Mouse (Mus musculus): ENCODE data around the gene Prr29. TPM values are rescaled to one million over a fixed set of nuclear protein-coding genes. Genes with fewer than 3 reads are reported as not detected.

Prr29 gene
- total and polyA plus RNA-seq, 3 experiments: 0.61 TPM; not detected in 2

DNA sequence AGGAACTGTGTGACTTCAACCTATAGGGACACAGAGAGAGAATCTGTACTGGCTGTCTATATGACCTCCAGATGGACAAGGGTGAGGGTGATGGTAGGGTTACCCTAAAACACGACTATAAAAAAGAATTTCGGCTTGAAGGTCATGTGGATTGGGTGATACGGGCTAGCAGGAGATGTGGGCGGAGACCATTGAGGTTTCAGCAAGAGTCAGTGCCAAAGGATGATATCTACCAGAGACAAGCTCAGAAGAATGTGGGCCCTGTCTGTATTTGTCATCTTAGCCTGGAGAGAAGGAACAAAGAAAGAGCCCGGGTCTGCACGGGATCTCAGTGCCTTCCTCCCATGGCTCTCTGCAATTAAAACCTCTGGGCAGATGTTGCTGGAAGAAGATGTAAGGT lies 15.5 kb upstream of the Prr29 start:
- Histone ChIP-seq H3K4me1 (ENCODE audit: control insufficient read depth in 1 of 2, insufficient read depth in 2 of 2, low read length in 2 of 2) (peaks cover 0 to 10% of the 10 kb centered on the region in 2 experiments; a peak in 3 of 4 replicates), H3K4me3 (ENCODE audit: control insufficient read depth in 1 of 2, insufficient read depth in 1 of 2, low read depth in 2 of 2, low read length in 2 of 2) (no peak overlapping the region), H3K9me3 (replicated peaks; ENCODE audit: insufficient read depth, low read length) (no peaks in the 10 kb centered on the region), H3K36me3 (ENCODE audit: control insufficient read depth in 1 of 2, insufficient read depth in 2 of 2, low read length in 2 of 2) (no peaks in the 10 kb centered on the region), H3K79me2 (ENCODE audit: control insufficient read depth, insufficient read depth, low read length, poor library complexity) (no peaks in the 10 kb centered on the region), H3K9ac (ENCODE audit: control insufficient read depth, low read depth, low read length, poor library complexity, severe bottlenecking) (no peak overlapping the region), H3K27ac (ENCODE audit: control insufficient read depth, low read depth, low read length) (no peak overlapping the region), H3K27me3 (ENCODE audit: control insufficient read depth in 1 of 2, insufficient read depth in 2 of 2, low read length in 2 of 2) (peaks cover 2 to 11% of the 10 kb centered on the region in 2 experiments; a peak in 3 of 4 replicates)
- DNase-seq (ENCODE audit: low read depth, low spot score): peak; percentile 55
- TF ChIP-seq RCOR1 (IDR thresholded peaks at IDR 0.05; ENCODE audit: low read depth, low read length) (no peak), UBTF (IDR thresholded peaks at IDR 0.05; ENCODE audit: borderline replicate concordance, insufficient read depth, low read depth, low read length) (no peak), SMC3 (IDR thresholded peaks at IDR 0.05; ENCODE audit: low read depth, low read length) (no peak), SIN3A (IDR thresholded peaks at IDR 0.05; ENCODE audit: low read length) (no peak), TAL1 (IDR thresholded peaks at IDR 0.05; ENCODE audit: low read length) (no peak), ETS1 (IDR thresholded peaks at IDR 0.05; ENCODE audit: low read depth, low read length) (no peak), MAFK (IDR thresholded peaks at IDR 0.05; ENCODE audit: borderline replicate concordance, low read depth, low read length) (no peak), NRF1 (IDR thresholded peaks at IDR 0.05; ENCODE audit: insufficient read depth, low read depth, low read length, poor library complexity, severe bottlenecking) (no peak), TBP (IDR thresholded peaks at IDR 0.05; ENCODE audit: low read depth, low read length) (no peak), NELFE (IDR thresholded peaks at IDR 0.05; ENCODE audit: low read depth, low read length) (no peak), MYC (IDR thresholded peaks at IDR 0.05; ENCODE audit: low read depth, low read length) (no peak), EP300 (IDR thresholded peaks at IDR 0.05; ENCODE audit: low read depth in 1 of 2, low read length in 2 of 2) (no peak), ZNF384 (IDR thresholded peaks at IDR 0.05; ENCODE audit: low read depth, low read length) (no peak), TCF12 (IDR thresholded peaks at IDR 0.05; ENCODE audit: low read depth, low read length) (no peak), MXI1 (IDR thresholded peaks at IDR 0.05; ENCODE audit: low read depth, low read length) (no peak), USF2 (IDR thresholded peaks at IDR 0.05; ENCODE audit: borderline replicate concordance in 1 of 2, insufficient read depth in 1 of 2, low read depth in 1 of 2, low read length in 2 of 2) (no peak), CTCF (IDR thresholded peaks at IDR 0.05 in 2 of 3, conservative IDR thresholded peaks at IDR 0.05 in 1 of 3; ENCODE audit: control insufficient read depth in 1 of 3, insufficient read depth in 1 of 3, low read depth in 2 of 3, low read length in 3 of 3, poor library complexity in 1 of 3, severe bottlenecking in 1 of 3) (no peak)

DNA sequence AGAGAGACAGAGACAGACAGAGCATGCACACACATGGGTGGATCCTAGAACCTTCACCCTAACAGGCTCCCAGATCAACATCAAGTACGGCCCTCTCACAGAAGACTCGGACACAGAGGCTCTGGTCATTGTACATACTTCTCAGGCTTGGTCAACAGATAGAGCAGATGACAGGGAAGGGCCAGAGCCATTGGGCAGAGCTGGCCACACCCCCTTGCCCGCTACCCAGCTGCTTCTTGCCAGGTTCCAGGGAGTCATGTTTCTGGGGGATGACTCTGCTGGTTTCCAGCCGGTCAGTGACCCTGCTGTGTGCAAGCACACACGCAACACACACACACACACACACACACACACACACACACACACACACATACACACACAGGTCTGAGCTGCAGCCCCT lies 14.4 kb upstream of the Prr29 start:
- Histone ChIP-seq H3K9ac (ENCODE audit: control insufficient read depth, low read depth, low read length, poor library complexity, severe bottlenecking) (no peak overlapping the region), H3K79me2 (ENCODE audit: control insufficient read depth, insufficient read depth, low read length, poor library complexity) (no peaks in the 10 kb centered on the region), H3K9me3 (replicated peaks; ENCODE audit: insufficient read depth, low read length) (no peaks in the 10 kb centered on the region), H3K4me1 (ENCODE audit: control insufficient read depth in 1 of 2, insufficient read depth in 2 of 2, low read length in 2 of 2) (peaks cover 0 to 10% of the 10 kb centered on the region in 2 experiments; a peak in 3 of 4 replicates), H3K27me3 (ENCODE audit: control insufficient read depth in 1 of 2, insufficient read depth in 2 of 2, low read length in 2 of 2) (peaks cover 5 to 14% of the 10 kb centered on the region in 2 experiments; a peak in 3 of 4 replicates), H3K36me3 (ENCODE audit: control insufficient read depth in 1 of 2, insufficient read depth in 2 of 2, low read length in 2 of 2) (no peaks in the 10 kb centered on the region), H3K27ac (ENCODE audit: control insufficient read depth, low read depth, low read length) (no peak overlapping the region), H3K4me3 (ENCODE audit: control insufficient read depth in 1 of 2, insufficient read depth in 1 of 2, low read depth in 2 of 2, low read length in 2 of 2) (no peak overlapping the region)
- TF ChIP-seq MEF2A (IDR thresholded peaks at IDR 0.05; ENCODE audit: extremely low read depth, insufficient replicate concordance, low read depth, low read length, poor library complexity, severe bottlenecking): no peak
- no peak for TF ChIP-seq HCFC1 (IDR thresholded peaks at IDR 0.05; ENCODE audit: low read depth, low read length)
- TF ChIP-seq MXI1 (IDR thresholded peaks at IDR 0.05; ENCODE audit: low read depth, low read length): no peak
- no peak for TF ChIP-seq TBP (IDR thresholded peaks at IDR 0.05; ENCODE audit: low read depth, low read length)
- TF ChIP-seq JUND (IDR thresholded peaks at IDR 0.05; ENCODE audit: low read depth, low read length): no peak
- TF ChIP-seq ZC3H11A (IDR thresholded peaks at IDR 0.05; ENCODE audit: low read depth, low read length): no peak
- no peak for TF ChIP-seq POLR2A (IDR thresholded peaks at IDR 0.05; ENCODE audit: control insufficient read depth in 1 of 2, insufficient read depth in 1 of 2, low read depth in 1 of 2, low read length in 2 of 2, poor library complexity in 1 of 2)
- TF ChIP-seq ELF1 (IDR thresholded peaks at IDR 0.05; ENCODE audit: low read depth, low read length): no peak
- no peak for TF ChIP-seq KAT2A (conservative IDR thresholded peaks at IDR 0.05; ENCODE audit: low read depth, low read length)
- TF ChIP-seq CTCF (IDR thresholded peaks at IDR 0.05 in 2 of 3, conservative IDR thresholded peaks at IDR 0.05 in 1 of 3; ENCODE audit: control insufficient read depth in 1 of 3, insufficient read depth in 1 of 3, low read depth in 2 of 3, low read length in 3 of 3, poor library complexity in 1 of 3, severe bottlenecking in 1 of 3): no peak
- TF ChIP-seq RCOR1 (IDR thresholded peaks at IDR 0.05; ENCODE audit: low read depth, low read length): no peak
- no peak for TF ChIP-seq GATA1 (IDR thresholded peaks at IDR 0.05; ENCODE audit: low read depth, low read length)
- no peak for DNase-seq (ENCODE audit: low read depth, low spot score)

Data from MEL (cell line).